Mouse (Mus musculus) ovary, postnatal 36 days (tissue): ENCODE results near the gene Tab2.
A peak's percentile ranks its signal among the peaks of the same experiment; 100 is the strongest.

Experiments used
- DNase-seq: peaks from one replicate; pipeline ENCODE4 v3.0.0; 2022; ENCODE audit warnings: low spot score, mixed read lengths

The Tab2 gene

GRCm38 (mm10) chr10:7956228-7957001, at the start of gene Tab2:
Gene Tab2, minus strand, starts transcription at chr10:7956230.
- peak; percentile 93 for DNase-seq

- DNase-seq = no peak
Observed at GRCm38 (mm10) chr10:7992258-7992919, 36.4 kb upstream of the Tab2 start.

GRCm38 (mm10) chr10:7991596-7991995, 35.6 kb upstream of the Tab2 start:
- DNase-seq = no peak

GRCm38 (mm10) chr10:7987521-7987920, 31.5 kb upstream of the Tab2 start:
- DNase-seq = no peak

GRCm38 (mm10) chr10:7976462-7976861, 20.4 kb upstream of the Tab2 start:
- DNase-seq = no peak

GRCm38 (mm10) chr10:7968747-7969280, 12.8 kb upstream of the Tab2 start:
- no peak for DNase-seq

GRCm38 (mm10) chr10:7967096-7967495, 11.1 kb upstream of the Tab2 start:
- no peak for DNase-seq

GRCm38 (mm10) chr10:7959073-7959472, 3.0 kb upstream of the Tab2 start:
- no peak for DNase-seq

- DNase-seq = peak; percentile 66
Observed at GRCm38 (mm10) chr10:7955634-7956121, 352 bp downstream of the Tab2 start.

- DNase-seq = peak; percentile 42
Observed at GRCm38 (mm10) chr10:7954989-7955633, 919 bp downstream of the Tab2 start.

- DNase-seq = no peak
Observed at GRCm38 (mm10) chr10:7954627-7954988, 1.4 kb downstream of the Tab2 start.

- DNase-seq = no peak
Observed at GRCm38 (mm10) chr10:7943006-7943405, 13.0 kb downstream of the Tab2 start.

GRCm38 (mm10) chr10:7936556-7937192, 19.4 kb downstream of the Tab2 start:
- no peak for DNase-seq

- no peak for DNase-seq
Observed at GRCm38 (mm10) chr10:7932958-7933357, 23.1 kb downstream of the Tab2 start.

GRCm38 (mm10) chr10:7928996-7929395, 27.0 kb downstream of the Tab2 start:
- no peak for DNase-seq

GRCm38 (mm10) chr10:7925481-7925880, 30.5 kb downstream of the Tab2 start:
- no peak for DNase-seq

- DNase-seq = no peak
Observed at GRCm38 (mm10) chr10:7923433-7923832, 32.6 kb downstream of the Tab2 start.

GRCm38 (mm10) chr10:7911268-7911667, 44.8 kb downstream of the Tab2 start:
- no peak for DNase-seq

- DNase-seq = no peak
Observed at GRCm38 (mm10) chr10:7907151-7907550, 48.9 kb downstream of the Tab2 start.

- no peak for DNase-seq
Observed at GRCm38 (mm10) chr10:7904157-7904556, 51.9 kb downstream of the Tab2 start.

GRCm38 (mm10) chr10:7900719-7901627, 55.1 kb downstream of the Tab2 start:
- no peak for DNase-seq
